Mouse (Mus musculus): ENCODE measurements around the gene Pcgf5.
"Not testable (repeated sequence)": the region's sequence is repeated elsewhere in the genome, so short reads cannot be mapped to it uniquely, and the experiment has no call there.

DNA sequence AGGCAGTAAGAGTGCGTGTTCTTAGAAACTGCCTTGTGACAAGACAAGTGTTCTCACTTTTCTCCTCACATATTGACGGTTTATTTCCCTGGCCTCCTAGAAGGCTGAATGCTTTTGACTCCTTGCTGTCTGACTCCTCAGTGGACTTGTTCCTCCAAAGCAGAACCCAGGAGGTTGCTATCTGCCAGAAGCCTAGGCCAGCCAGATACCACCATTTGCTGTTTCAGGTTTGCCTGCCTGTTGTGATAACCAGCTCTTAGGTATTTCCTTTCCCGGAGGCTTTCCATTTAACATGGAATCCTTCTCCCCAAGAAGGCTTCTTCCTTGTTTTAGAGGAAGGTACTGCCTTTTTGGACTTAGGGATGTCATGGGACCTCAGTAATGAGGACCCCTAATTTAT is 104.1 kb downstream of the Pcgf5 start:
- not testable (repeated sequence) for TF ChIP-seq POLR2A, CTCF (IDR thresholded peaks at IDR 0.05; ENCODE audit: insufficient read depth, low read depth, low read length)
